Mouse (Mus musculus): ENCODE data around the gene Tsen54.
"Not testable (repeated sequence)": the region's sequence is repeated elsewhere in the genome, so short reads cannot be mapped to it uniquely, and the experiment has no call there.

The Tsen54 gene

GRCm38 (mm10) chr11:115827624-115828023 is 13.1 kb downstream of the Tsen54 start:
- in situ Hi-C loops (cut with MboI, MseI), result no loop called here

DNA sequence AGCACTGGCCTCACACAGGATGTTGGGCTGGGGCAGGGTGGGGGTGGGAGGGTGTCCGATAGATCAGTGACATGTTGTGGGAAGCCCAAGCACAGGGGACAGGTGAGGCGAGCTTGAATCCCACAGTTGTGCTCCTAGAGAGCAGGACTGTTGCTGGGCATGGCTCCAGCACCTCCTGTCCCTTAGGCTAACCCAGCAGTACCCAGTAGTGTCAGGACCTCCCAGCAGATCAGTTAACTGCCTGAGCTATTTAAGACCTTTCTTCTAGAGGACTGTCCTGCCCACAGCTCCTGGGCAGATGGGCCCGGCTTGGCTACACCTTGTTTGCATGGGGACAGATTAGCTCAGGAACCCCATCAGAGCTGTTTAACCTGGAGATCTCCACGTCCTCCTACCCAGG is 14.5 kb downstream of the Tsen54 start:
- in situ Hi-C loops (cut with MboI, MseI), result no loop called here

DNA sequence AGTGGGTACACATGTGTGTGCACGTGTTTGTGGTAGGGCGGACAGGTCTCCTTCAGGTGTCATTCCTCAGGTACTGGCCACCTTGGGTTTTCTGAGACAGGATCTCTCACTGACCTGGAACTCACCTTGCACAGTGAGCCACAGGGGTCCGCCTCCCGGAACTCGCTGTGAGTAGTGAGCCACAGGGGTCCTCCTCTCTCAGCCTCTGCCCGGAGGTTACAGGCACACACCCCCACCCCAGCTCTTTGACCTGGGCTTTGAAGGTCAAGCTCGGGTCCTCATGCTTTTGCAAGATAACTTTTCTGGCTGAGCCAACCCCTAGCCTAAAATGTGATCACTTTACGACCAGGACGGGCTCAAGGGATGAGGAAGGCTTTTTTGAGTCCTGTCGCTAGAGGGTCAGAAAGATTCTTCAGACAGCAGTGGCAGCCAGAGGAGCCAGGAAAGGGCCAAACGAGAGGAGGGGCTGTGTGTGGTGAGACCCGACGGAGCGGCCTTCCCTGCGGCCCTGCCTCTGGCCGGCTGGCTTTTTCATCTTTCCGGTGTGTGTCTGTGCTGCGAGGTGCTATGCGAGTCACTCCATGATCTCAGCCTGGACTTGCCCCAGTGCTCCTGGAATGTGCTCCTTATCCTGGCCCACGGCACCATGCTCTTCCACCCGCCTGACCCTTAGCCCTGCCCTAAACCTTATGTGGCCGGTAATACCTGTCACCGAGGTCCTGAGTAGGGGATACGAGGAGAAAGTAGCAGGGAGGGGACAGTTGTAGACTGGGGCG is 16.2 kb downstream of the Tsen54 start:
- in situ Hi-C loops (cut with MboI, MseI), result no loop called here

- in situ Hi-C loops (cut with MboI, MseI), result no loop called here
Measured at GRCm38 (mm10) chr11:115831518-115831917, 17.0 kb downstream of the Tsen54 start.

DNA sequence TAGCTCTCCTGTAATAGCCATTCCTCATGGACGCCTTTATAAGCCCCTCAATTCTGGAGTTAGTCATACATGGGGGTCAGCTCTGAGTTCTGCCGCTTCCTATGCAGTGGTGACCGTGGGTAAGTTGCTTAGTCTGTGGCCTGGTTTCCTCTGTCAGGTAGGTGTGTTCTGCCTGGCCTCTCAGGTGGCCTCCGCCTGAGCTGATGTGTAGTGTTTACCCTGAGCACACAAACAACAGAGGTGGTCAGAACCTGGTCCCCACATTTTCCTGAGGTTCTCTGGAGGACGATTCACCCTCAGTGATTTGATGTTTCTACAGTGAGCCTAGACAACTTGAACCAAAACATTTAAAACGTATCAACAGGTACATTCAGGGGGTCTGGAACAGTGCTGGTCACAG is 17.5 kb downstream of the Tsen54 start:
- in situ Hi-C loops (cut with MboI, MseI), result no loop called here

- in situ Hi-C loops (cut with MboI, MseI), result no loop called here
Measured at GRCm38 (mm10) chr11:115832523-115832922, 18.0 kb downstream of the Tsen54 start.

DNA sequence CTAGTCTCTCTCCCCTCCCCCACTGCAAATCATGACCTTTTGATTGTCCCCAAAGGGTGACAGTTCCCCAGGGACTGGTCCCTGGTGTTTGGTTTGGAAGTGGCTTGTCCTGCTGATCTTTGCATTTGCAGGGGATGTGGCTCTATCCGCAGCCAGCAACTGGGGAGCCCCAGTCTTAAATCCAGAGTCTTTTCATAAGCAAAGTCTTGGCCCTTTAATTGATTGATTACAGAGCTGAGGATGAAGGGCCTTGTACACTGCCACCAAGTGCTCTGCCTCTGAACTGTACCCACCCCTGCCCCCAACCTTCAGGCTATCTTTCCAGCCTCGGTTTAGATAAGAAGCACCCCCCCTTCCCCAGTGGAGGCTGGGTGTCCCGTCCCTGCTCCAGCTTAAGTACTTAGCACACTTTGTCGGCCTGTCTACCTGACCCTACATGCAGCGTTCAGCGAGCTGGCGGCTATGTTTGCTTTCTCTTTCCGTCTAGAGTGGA is 18.5 kb downstream of the Tsen54 start:
- in situ Hi-C loops (cut with MboI, MseI), result no loop called here

DNA sequence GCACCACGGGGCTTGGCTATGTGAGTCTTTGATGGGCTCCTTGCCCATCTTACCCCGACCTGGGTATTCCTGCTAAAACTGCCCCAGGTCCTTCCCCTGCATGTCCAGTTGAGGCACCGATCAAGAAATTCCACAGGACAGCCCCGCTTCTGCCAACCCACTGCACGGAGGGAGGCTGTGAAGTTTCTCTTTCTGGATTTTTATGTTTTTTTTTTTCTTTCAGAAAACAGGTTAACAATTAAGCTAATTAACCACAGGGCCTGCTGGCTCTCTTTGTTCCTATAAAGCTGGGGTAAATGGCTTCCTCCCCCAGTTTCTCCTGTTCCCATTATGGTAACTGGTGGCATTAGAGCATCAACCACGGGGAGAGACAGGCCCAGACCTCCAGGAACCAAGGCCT is 19.5 kb downstream of the Tsen54 start:
- in situ Hi-C loops (cut with MboI, MseI), result no loop called here

GRCm38 (mm10) chr11:115836656-115837395 is 22.3 kb downstream of the Tsen54 start:
- in situ Hi-C loops (cut with MboI, MseI), result no loop called here

- in situ Hi-C loops (cut with MboI, MseI), result no loop called here
Measured at GRCm38 (mm10) chr11:115837606-115838345, 23.3 kb downstream of the Tsen54 start.

GRCm38 (mm10) chr11:115838895-115839311 is 24.4 kb downstream of the Tsen54 start:
- in situ Hi-C loops (cut with MboI, MseI), result no loop called here

DNA sequence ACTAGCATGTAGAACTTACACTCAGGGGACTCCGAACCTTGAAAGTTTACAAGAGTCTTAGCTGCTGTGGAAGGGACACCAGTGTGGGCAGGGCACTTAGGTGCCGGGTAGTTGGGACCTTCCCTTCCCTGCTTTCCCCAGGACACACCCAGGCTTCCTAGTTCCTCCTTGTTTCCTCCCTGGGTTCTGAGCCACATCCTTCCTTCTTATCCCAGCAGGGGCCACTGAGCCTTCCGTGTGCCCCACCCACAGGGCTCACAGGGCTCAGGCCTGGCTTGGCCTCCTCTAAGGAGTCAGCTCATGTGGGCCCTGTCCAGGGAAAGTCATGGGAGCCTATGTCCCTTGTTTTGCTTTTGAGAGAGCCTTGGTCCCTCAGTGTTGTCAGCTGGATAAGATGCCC is 25.2 kb downstream of the Tsen54 start:
- in situ Hi-C loops (cut with MboI, MseI), result no loop called here

GRCm38 (mm10) chr11:115841044-115841443 is 26.5 kb downstream of the Tsen54 start:
- in situ Hi-C loops (cut with MboI, MseI), result no loop called here

- in situ Hi-C loops (cut with MboI, MseI), result no loop called here
Measured at GRCm38 (mm10) chr11:115841961-115842550, 27.5 kb downstream of the Tsen54 start.

- in situ Hi-C loops (cut with MboI, MseI), result no loop called here
Measured at GRCm38 (mm10) chr11:115843141-115843890, 28.8 kb downstream of the Tsen54 start.

- in situ Hi-C loops (cut with MboI, MseI), result no loop called here
Measured at GRCm38 (mm10) chr11:115843891-115844239, 29.3 kb downstream of the Tsen54 start.

GRCm38 (mm10) chr11:115844240-115844639 is 29.7 kb downstream of the Tsen54 start:
- in situ Hi-C loops (cut with MboI, MseI), result no loop called here

DNA sequence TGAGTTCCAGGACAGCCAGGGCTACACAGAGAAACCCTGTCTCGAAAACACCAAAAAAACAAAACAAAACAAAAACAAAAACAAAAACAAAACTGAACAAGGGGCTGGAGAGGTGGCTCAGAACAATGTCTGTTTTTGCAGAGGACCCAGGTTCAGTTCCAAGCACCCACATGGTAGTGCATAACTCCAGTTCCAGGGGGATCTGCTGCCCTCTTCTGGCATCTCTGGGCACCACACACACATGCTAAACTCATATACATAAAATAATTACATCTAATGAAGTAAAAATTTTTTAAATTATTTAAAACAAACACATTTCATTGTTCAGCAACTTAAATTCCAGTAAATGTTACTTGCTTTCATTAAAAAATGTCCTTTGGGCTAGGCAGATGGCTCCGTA is 31.3 kb downstream of the Tsen54 start:
- in situ Hi-C loops (cut with MboI, MseI), result no loop called here

- in situ Hi-C loops (cut with MboI, MseI), result loop anchor here (5.0 kb wide), 1 partner anchor 67 kb away; no protein-coding TSS in a partner anchor
Measured at GRCm38 (mm10) chr11:115854674-115855073, 40.1 kb downstream of the Tsen54 start.

DNA sequence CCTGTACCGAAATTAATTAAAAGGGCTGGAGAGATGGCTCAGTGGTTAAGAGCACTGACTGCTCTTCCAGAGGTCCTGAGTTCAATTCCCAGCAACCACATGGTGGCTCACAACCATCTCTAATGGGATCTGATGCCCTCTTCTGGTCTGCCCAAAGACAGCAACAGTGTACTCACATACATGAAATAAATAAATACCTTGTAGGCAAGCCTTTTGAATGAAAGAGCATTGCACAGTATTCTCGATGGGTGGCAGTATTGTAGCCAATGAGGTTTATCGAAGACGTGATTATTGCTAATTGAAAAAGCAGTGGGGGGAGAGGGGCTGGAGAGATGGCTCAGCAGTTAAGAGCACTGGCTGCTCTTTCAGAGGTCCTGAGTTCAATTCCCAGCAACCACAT is 42.6 kb downstream of the Tsen54 start:
- in situ Hi-C loops (cut with MboI, MseI), result not testable (repeated sequence)

DNA sequence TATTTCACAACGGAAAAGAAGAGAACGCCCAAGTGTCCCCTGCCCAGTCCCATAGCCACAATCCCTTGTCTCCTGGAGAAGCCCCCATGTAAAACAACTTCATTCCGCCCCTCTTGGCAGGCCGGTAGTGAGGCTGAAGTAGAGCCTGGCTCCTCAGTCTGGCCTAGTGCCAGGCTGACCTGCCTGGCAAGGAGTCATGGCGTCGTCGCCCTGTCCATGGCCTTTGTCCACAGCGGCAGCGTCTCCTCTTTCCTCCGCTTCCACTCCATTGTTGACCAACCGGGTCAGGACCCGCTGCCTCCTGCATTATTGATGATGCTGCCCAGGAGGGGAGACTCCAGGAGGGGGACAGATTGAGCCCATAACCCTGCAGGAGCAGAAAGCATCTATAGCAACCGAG is 43.4 kb downstream of the Tsen54 start:
- in situ Hi-C loops (cut with MboI, MseI), result no loop called here
